Comparison of ENCODE assay signal across 8 mouse cellular contexts in the genomic region with DNA sequence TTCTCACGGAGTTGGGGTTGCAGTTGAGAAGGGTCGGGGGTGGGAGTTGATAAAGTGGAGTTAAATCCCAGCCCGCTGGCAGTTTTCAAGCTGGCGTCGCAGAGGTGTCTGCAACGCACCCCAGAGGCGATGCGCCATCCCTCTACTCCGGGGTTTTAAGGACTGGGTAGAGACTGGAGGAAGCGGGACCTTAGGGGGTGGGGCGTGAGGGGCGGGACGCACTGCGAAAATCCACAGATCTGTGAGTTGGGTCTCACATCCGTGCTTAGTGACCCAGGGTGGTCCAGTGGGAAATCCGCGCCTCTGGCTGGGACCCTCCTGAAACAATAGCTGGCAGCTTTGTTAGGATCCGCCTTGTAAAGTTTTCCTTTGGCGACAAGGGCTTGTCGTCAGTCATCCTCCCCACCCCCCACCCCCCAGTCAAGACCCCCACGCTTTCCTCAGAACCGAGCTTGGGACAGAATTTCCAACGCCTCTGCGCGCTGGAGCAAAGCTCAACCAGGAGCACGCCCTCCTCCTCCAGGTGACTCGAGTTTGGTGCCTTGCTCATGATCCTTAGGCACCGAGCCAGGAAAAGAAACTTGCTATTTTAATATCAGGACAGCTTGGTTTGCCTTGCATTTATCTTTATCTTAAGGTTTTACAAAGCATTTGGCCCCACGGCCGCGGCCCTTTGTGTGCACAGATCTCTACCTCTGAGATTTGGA. TPM values are rescaled to one million over a fixed set of nuclear protein-coding genes. Genes with fewer than 3 reads are reported as not detected.
A peak's percentile ranks its signal among the peaks of the same experiment; 100 is the strongest.
DNase-seq lines count a peak whose midpoint lies in the region; ATAC-seq and TF ChIP-seq lines count a peak whose summit lies in the region.

Gene Cyp1b1 (minus strand): TSS at position 131 of the 707 bp plus-strand sequence.

- peak within 1 kb of the TSS; percentile 39 for H3K4me3 ChIP-seq in cerebellum, adult 2 months (replicated peaks; ENCODE audit: insufficient read depth, low read depth, low read length)
- H3K4me3 ChIP-seq in ES-Bruce4 (ENCODE audit: low read depth, low read length), result peak within 1 kb of the TSS; percentile 35
- H3K4me3 ChIP-seq in forebrain, embryonic 10.5 days, result peak within 1 kb of the TSS; percentile 60
- peak within 1 kb of the TSS; percentile 36 for H3K4me3 ChIP-seq in hindbrain, postnatal 0 days (ENCODE audit: low read length)

- H3K4me2 ChIP-seq in hindbrain, postnatal 0 days (ENCODE audit: low read depth, low read length), result peak within 1 kb of the TSS; percentile 70

- TF ChIP-seq EP300 in ES-Bruce4 (IDR thresholded peaks at IDR 0.05; ENCODE audit: insufficient read depth, low read depth, low read length), result no peak

- no peak within 1 kb of the TSS for H3K9ac ChIP-seq in ES-Bruce4 (ENCODE audit: low read depth, poor library complexity, severe bottlenecking)
- peak within 1 kb of the TSS; percentile 22 for H3K9ac ChIP-seq in hindbrain, postnatal 0 days (replicated peaks; ENCODE audit: low read length)

- no peak within 1 kb of the TSS for H3K27ac ChIP-seq in cerebellum, adult 2 months (ENCODE audit: insufficient read depth, low read length)
- H3K27ac ChIP-seq in ES-Bruce4 (ENCODE audit: insufficient read depth, low read length), result no peak within 1 kb of the TSS
- H3K27ac ChIP-seq in forebrain, embryonic 10.5 days, result peak within 1 kb of the TSS; percentile 77
- H3K27ac ChIP-seq in hindbrain, postnatal 0 days, result no peak within 1 kb of the TSS

- no peak for TF ChIP-seq POLR2A in cerebellum, adult 2 months (IDR thresholded peaks at IDR 0.05; ENCODE audit: borderline replicate concordance, insufficient read depth, low read length)
- no peak for TF ChIP-seq POLR2A in ES-Bruce4 (IDR thresholded peaks at IDR 0.05; ENCODE audit: insufficient read depth, low read length)

- intact Hi-C loops in left cerebral cortex, postnatal 4 days (cut with DNase I), result no loop called here

- peaks cover 1% of the 10 kb centered on the region; the same call in 1 of the 2 replicates for H3K27me3 ChIP-seq in cerebellum, adult 2 months (ENCODE audit: control insufficient read depth, insufficient read depth, low read length)
- H3K27me3 ChIP-seq in ES-Bruce4 (ENCODE audit: control insufficient read depth, insufficient read depth, low read length, poor library complexity, severe bottlenecking), result peaks cover 14% of the 10 kb centered on the region
- peaks cover 99% of the 10 kb centered on the region for H3K27me3 ChIP-seq in forebrain, embryonic 10.5 days (ENCODE audit: poor library complexity, severe bottlenecking)
- H3K27me3 ChIP-seq in hindbrain, postnatal 0 days (ENCODE audit: insufficient read depth, low read length), result peaks cover 42% of the 10 kb centered on the region

- H3K4me1 ChIP-seq in cerebellum, adult 2 months (ENCODE audit: control insufficient read depth, insufficient read depth, low read length), result peaks cover 4% of the 10 kb centered on the region; the same call in 1 of the 2 replicates
- no peaks in the 10 kb centered on the region for H3K4me1 ChIP-seq in ES-Bruce4 (ENCODE audit: control insufficient read depth, insufficient read depth, low read length)
- peaks cover 43% of the 10 kb centered on the region for H3K4me1 ChIP-seq in forebrain, embryonic 10.5 days
- H3K4me1 ChIP-seq in hindbrain, postnatal 0 days (ENCODE audit: insufficient read depth, low read length), result peaks cover 6% of the 10 kb centered on the region

- H3K36me3 ChIP-seq in ES-Bruce4 (ENCODE audit: control insufficient read depth, insufficient read depth, low read length, poor library complexity, severe bottlenecking), result no peaks in the 10 kb centered on the region
- no peaks in the 10 kb centered on the region for H3K36me3 ChIP-seq in forebrain, embryonic 10.5 days (replicated peaks)
- H3K36me3 ChIP-seq in hindbrain, postnatal 0 days (ENCODE audit: insufficient read depth, low read length), result no peaks in the 10 kb centered on the region

- ATAC-seq in hindbrain, postnatal 0 days, result no peak

- WGBS in cerebellum, adult 2 months, result under 1% methylated on average over 31 of the region's 31 CpGs
- under 1% methylated on average over 31 of the region's 31 CpGs for WGBS in forebrain, embryonic 10.5 days
- under 1% methylated on average over 31 of the region's 31 CpGs for WGBS in hindbrain, postnatal 0 days

- TF ChIP-seq CTCF in cerebellum, adult 2 months (IDR thresholded peaks at IDR 0.05; ENCODE audit: borderline replicate concordance, insufficient read depth, low read depth, low read length), result no peak
- no peak for TF ChIP-seq CTCF in ES-Bruce4 (IDR thresholded peaks at IDR 0.05; ENCODE audit: low read depth, low read length)
- TF ChIP-seq CTCF in hindbrain, postnatal 0 days (IDR thresholded peaks at IDR 0.05; ENCODE audit: low read depth), result no peak

- DNase-seq in cerebellum, adult 2 months, result no peak
- no peak for DNase-seq in cerebellum, adult 11 months
- peak; percentile 51 for DNase-seq in forebrain, embryonic 10.5 days (ENCODE audit: extremely low spot score, low spot score)
- DNase-seq in hindbrain, postnatal 0 days (ENCODE audit: low spot score), result no peak
- DNase-seq in lung, postnatal 14 days, result peak; percentile 18
- DNase-seq in frontal cortex, postnatal 36 days (ENCODE audit: low spot score in 2 of 2), result no peak
- DNase-seq in left cerebral cortex, postnatal 4 days, result no peak

- no peaks in the 10 kb centered on the region for H3K9me3 ChIP-seq in ES-Bruce4 (replicated peaks; ENCODE audit: control insufficient read depth, insufficient read depth, low read length, poor library complexity, severe bottlenecking)
- peaks cover 3% of the 10 kb centered on the region; the same call in 1 of the 2 replicates for H3K9me3 ChIP-seq in forebrain, embryonic 10.5 days
- no peaks in the 10 kb centered on the region for H3K9me3 ChIP-seq in hindbrain, postnatal 0 days (ENCODE audit: low read length)

RNA-seq across cellular contexts. Expression of gene Cyp1b1, which starts in this region (rescaled TPM):
- 1.1 and 1.6 TPM in 2 replicates for polyA plus RNA-seq in cerebellum, adult 2 months (2012; rRNA removed)
- polyA plus RNA-seq in ES-Bruce4 (2011; ENCODE audit: insufficient read depth, insufficient read length, low read depth, missing spikeins), result 7.5 and 8.4 TPM in 2 replicates
- polyA plus RNA-seq in forebrain, embryonic 10.5 days (2016; fragmentation: Nextera tagmentation; extraction: Ambion mirVana), result 1.6 and 2.3 TPM in 2 replicates
- total RNA-seq in hindbrain, postnatal 0 days (2014; rRNA removed), result 6.3 and 12.8 TPM in 2 replicates
- polyA plus RNA-seq in hindbrain, postnatal 0 days (2015; fragmentation: Nextera tagmentation; extraction: Ambion mirVana), result 6.2 and 6.5 TPM in 2 replicates
- total RNA-seq in left cerebral cortex, postnatal 4 days (2021), result 1 to 10 TPM; 5.9 to 8.0 TPM

Comparison
In these comparisons a context has a peak if more than half of its experiments do, and no peak if none do; other contexts are left out.
1. DNase-seq: peak in forebrain, embryonic 10.5 days (single experiment) and lung, postnatal 14 days (single experiment); none in cerebellum, adult 2 months (0 of 2), cerebellum, adult 11 months (single experiment), hindbrain, postnatal 0 days (single experiment), frontal cortex, postnatal 36 days (0 of 2) and left cerebral cortex, postnatal 4 days (single experiment).
2. Peak in every context shown above with its lines, with median percentiles within 50 percentile points of each other: H3K4me3 ChIP-seq.